Mouse (Mus musculus): ENCODE data around the gene Zfp422. TPM values are rescaled to one million over a fixed set of nuclear protein-coding genes. Genes with fewer than 3 reads are reported as not detected.
"Not testable (repeated sequence)": the region's sequence is repeated elsewhere in the genome, so short reads cannot be mapped to it uniquely, and the experiment has no call there.

Zfp422 gene
- polyA plus RNA-seq, 1 experiment from 2014 or later: 255 TPM

GRCm38 (mm10) chr6:116642942-116643341 lies 14.1 kb upstream of the Zfp422 start:
- no peaks in the 10 kb centered on the region for H3K27me3 ChIP-seq (ENCODE audit: insufficient read depth, poor library complexity, severe bottlenecking)
- H3K9me3 ChIP-seq: no peaks in the 10 kb centered on the region
- 88% methylated on average over 11 of the region's 11 CpGs for WGBS
- H3K4me3 ChIP-seq: no peak overlapping the region
- DNase-seq (ENCODE audit: low spot score): no peak
- H3K27ac ChIP-seq: no peak overlapping the region
- H3K36me3 ChIP-seq: peaks cover 94% of the 10 kb centered on the region
- H3K4me1 ChIP-seq (replicated peaks): no peaks in the 10 kb centered on the region

GRCm38 (mm10) chr6:116639663-116640062 lies 10.9 kb upstream of the Zfp422 start:
- Histone ChIP-seq H3K27me3 (ENCODE audit: insufficient read depth, poor library complexity, severe bottlenecking) (no peaks in the 10 kb centered on the region), H3K4me3 (no peak overlapping the region), H3K27ac (no peak overlapping the region), H3K9me3 (no peaks in the 10 kb centered on the region), H3K36me3 (peaks cover 95% of the 10 kb centered on the region), H3K4me1 (replicated peaks) (no peaks in the 10 kb centered on the region)
- DNase-seq (ENCODE audit: low spot score): no peak
- WGBS: 69% methylated on average over 2 of the region's 2 CpGs

GRCm38 (mm10) chr6:116638871-116639270 lies 10.1 kb upstream of the Zfp422 start:
- DNase-seq (ENCODE audit: low spot score): no peak
- H3K27me3 ChIP-seq (ENCODE audit: insufficient read depth, poor library complexity, severe bottlenecking): no peaks in the 10 kb centered on the region

DNA sequence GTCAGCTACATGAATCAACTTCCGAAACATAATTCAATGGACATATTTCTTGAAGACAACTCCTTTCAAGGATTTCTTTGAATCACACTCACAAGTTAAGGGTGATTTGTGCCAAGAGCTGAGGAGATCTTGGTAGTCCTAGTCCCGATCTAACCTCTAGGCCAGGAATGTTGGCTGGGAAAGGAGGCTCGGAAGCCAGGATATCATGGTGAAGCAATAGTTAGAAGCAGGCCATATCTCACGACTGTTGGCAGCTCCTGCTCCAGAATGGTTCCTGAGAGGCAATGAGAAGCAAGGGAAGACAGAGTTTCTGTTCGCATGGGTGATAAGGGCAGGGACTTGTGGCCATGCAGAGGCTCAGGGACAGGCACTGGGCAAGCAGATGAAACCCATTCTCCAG lies 8.7 kb upstream of the Zfp422 start:
- Histone ChIP-seq H3K27ac (no peak overlapping the region), H3K4me1 (replicated peaks) (no peaks in the 10 kb centered on the region), H3K9me3 (no peaks in the 10 kb centered on the region), H3K4me3 (no peak overlapping the region), H3K27me3 (ENCODE audit: insufficient read depth, poor library complexity, severe bottlenecking) (no peaks in the 10 kb centered on the region), H3K36me3 (peaks cover 89% of the 10 kb centered on the region)
- no peak for DNase-seq (ENCODE audit: low spot score)
- WGBS: 92% methylated on average over 5 of the region's 5 CpGs

More at GRCm38 (mm10) chr6:116638871-116639270, 10.1 kb upstream of the Zfp422 start:
- Histone ChIP-seq H3K27ac (no peak overlapping the region; the same call in 1 of the 2 replicates), H3K4me3 (no peak overlapping the region), H3K9me3 (no peaks in the 10 kb centered on the region), H3K4me1 (replicated peaks) (no peaks in the 10 kb centered on the region), H3K36me3 (peaks cover 95% of the 10 kb centered on the region)
- 83% methylated on average over 2 of the region's 2 CpGs for WGBS

- Histone ChIP-seq H3K9me3 (no peaks in the 10 kb centered on the region), H3K27ac (no peak overlapping the region), H3K4me3 (no peak overlapping the region), H3K36me3 (peaks cover 81% of the 10 kb centered on the region), H3K4me1 (replicated peaks) (no peaks in the 10 kb centered on the region), H3K27me3 (ENCODE audit: insufficient read depth, poor library complexity, severe bottlenecking) (no peaks in the 10 kb centered on the region)
- DNase-seq (ENCODE audit: low spot score): no peak
- WGBS: 87% methylated on average over 9 of the region's 9 CpGs
Measured at GRCm38 (mm10) chr6:116636581-116637235, 7.9 kb upstream of the Zfp422 start.

- H3K4me1 ChIP-seq (replicated peaks): no peaks in the 10 kb centered on the region
- no peak for DNase-seq (ENCODE audit: low spot score)
- 73% methylated on average over 10 of the region's 10 CpGs for WGBS
- H3K27me3 ChIP-seq (ENCODE audit: insufficient read depth, poor library complexity, severe bottlenecking): no peaks in the 10 kb centered on the region
- no peaks in the 10 kb centered on the region for H3K9me3 ChIP-seq
- H3K4me3 ChIP-seq: no peak overlapping the region
- peaks cover 70% of the 10 kb centered on the region for H3K36me3 ChIP-seq
- H3K27ac ChIP-seq: no peak overlapping the region
Measured at GRCm38 (mm10) chr6:116635251-116636180, 6.7 kb upstream of the Zfp422 start.

DNA sequence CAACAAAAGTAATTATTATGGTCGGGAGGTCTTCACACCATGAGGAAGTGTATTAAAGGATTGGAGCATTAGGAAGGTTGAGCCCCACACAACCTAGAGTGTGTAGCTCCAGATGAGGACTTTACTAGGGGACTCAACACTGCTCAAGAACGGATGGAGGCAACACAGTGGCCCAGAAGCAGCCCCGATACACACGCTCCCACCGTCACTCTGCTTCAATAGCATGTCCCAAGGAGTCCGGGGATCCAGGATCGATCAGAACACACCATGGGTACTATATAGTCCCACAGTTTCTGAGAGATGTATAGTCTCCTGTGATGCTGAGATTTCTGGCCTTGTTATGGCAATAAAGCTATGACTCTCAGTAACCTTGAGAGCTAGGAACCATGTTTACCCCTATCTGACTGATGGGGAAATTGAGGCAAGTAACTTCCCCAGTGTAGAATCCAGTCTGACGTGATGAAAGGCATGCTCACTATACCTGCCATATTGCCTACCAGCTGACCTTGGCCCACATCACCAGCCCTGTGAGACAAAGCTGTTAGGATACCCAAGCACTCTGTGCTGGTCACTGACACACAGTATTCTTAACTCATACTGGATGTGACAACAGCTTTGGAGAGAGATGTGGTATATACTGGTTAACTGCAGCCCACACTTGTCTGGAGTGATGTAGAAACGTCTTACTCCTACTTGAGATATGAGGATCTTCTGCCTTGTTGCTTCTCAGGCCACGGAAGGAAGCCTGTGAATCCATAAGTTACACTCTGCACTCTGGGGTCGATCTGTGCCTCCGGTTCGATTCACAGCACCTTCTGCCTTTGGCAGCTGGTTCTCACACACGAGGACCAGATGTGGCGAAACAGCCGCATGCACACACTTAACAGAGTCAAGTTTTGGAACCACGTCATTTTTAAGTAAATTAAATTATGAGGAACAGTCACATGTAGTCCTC lies 5.2 kb upstream of the Zfp422 start:
- peaks cover 55% of the 10 kb centered on the region for H3K36me3 ChIP-seq
- DNase-seq (ENCODE audit: low spot score): no peak
- no peak overlapping the region for H3K4me3 ChIP-seq
- WGBS: 91% methylated on average over 17 of the region's 17 CpGs
- no peaks in the 10 kb centered on the region for H3K27me3 ChIP-seq (ENCODE audit: insufficient read depth, poor library complexity, severe bottlenecking)
- peaks cover 9% of the 10 kb centered on the region for H3K4me1 ChIP-seq (replicated peaks)
- no peak overlapping the region for H3K27ac ChIP-seq
- H3K9me3 ChIP-seq: no peaks in the 10 kb centered on the region

- H3K9me3 ChIP-seq: no peaks in the 10 kb centered on the region
- DNase-seq (ENCODE audit: low spot score): peak; percentile 68
- H3K4me1 ChIP-seq (replicated peaks): peaks cover 21% of the 10 kb centered on the region
- H3K36me3 ChIP-seq: peaks cover 38% of the 10 kb centered on the region
- no peak overlapping the region for H3K4me3 ChIP-seq
- 53% methylated on average over 1 of the region's 1 CpGs for WGBS
- no peak overlapping the region for H3K27ac ChIP-seq
- H3K27me3 ChIP-seq (ENCODE audit: insufficient read depth, poor library complexity, severe bottlenecking): no peaks in the 10 kb centered on the region
Measured at GRCm38 (mm10) chr6:116632129-116632528, 3.3 kb upstream of the Zfp422 start.

GRCm38 (mm10) chr6:116629766-116630165 lies 967 bp upstream of the Zfp422 start:
- peaks cover 38% of the 10 kb centered on the region for H3K36me3 ChIP-seq
- WGBS: 87% methylated on average over 10 of the region's 10 CpGs
- no peak for DNase-seq (ENCODE audit: low spot score)
- peak overlapping the region; percentile 100 for H3K27ac ChIP-seq
- no peak overlapping the region for H3K4me3 ChIP-seq
- H3K9me3 ChIP-seq: no peaks in the 10 kb centered on the region
- no peaks in the 10 kb centered on the region for H3K27me3 ChIP-seq (ENCODE audit: insufficient read depth, poor library complexity, severe bottlenecking)
- H3K4me1 ChIP-seq (replicated peaks): peaks cover 33% of the 10 kb centered on the region

DNA sequence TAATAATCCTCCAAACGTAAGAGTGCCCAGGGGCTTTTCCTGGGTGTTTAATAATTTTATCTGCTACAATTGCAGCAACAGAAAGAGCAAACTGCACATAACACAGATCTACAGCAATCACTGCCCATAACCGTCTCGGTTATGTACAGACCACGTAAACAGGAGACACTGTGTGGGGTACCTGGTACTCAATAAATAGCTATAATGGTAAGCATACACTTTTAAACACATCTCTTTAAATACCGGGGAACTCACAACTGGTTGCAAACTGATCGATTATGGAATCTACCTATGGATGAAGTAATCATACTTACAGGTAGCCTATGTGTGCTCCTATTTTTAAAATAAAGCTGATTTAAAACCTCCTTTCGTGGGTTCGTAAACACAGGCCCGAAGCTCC lies 704 bp downstream of the Zfp422 start:
- peak overlapping the region; percentile 100 for H3K27ac ChIP-seq
- WGBS: 26% methylated on average over 9 of the region's 9 CpGs
- no peak for DNase-seq (ENCODE audit: low spot score)

DNA sequence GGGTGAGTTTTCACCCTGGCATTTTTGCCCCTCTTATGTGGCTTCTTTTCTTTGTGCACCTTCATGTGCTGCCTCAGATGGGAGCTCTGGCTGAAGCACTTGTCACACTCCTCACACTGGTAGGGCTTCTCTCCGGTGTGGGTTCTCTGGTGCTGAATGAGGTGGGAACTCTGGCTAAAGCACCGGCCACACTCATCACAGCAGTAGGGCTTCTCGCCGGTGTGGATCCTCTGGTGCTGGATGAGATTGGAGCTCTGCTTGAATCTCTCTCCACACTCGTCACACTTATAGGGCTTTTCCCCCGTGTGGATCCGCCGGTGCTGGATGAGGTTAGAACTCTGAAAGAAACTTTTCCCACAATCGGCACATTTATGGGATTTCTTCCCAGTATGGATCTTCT lies 2.4 kb downstream of the Zfp422 start:
- H3K27ac ChIP-seq; H3K9me3 ChIP-seq; DNase-seq (ENCODE audit: low spot score); H3K4me3 ChIP-seq; H3K27me3 ChIP-seq (ENCODE audit: insufficient read depth, poor library complexity, severe bottlenecking): not testable (repeated sequence)
- peaks cover 34% of the 10 kb centered on the region for H3K36me3 ChIP-seq
- peaks cover 38% of the 10 kb centered on the region for H3K4me1 ChIP-seq (replicated peaks)
- 96% methylated on average over 9 of the region's 9 CpGs for WGBS

More for the DNA sequence above, 704 bp downstream of the Zfp422 start:
- peak overlapping the region; percentile 91 for H3K4me3 ChIP-seq
- peaks cover 33% of the 10 kb centered on the region for H3K4me1 ChIP-seq (replicated peaks)
- H3K9me3 ChIP-seq: no peaks in the 10 kb centered on the region
- no peaks in the 10 kb centered on the region for H3K27me3 ChIP-seq (ENCODE audit: insufficient read depth, poor library complexity, severe bottlenecking)
- H3K36me3 ChIP-seq: peaks cover 34% of the 10 kb centered on the region

DNA sequence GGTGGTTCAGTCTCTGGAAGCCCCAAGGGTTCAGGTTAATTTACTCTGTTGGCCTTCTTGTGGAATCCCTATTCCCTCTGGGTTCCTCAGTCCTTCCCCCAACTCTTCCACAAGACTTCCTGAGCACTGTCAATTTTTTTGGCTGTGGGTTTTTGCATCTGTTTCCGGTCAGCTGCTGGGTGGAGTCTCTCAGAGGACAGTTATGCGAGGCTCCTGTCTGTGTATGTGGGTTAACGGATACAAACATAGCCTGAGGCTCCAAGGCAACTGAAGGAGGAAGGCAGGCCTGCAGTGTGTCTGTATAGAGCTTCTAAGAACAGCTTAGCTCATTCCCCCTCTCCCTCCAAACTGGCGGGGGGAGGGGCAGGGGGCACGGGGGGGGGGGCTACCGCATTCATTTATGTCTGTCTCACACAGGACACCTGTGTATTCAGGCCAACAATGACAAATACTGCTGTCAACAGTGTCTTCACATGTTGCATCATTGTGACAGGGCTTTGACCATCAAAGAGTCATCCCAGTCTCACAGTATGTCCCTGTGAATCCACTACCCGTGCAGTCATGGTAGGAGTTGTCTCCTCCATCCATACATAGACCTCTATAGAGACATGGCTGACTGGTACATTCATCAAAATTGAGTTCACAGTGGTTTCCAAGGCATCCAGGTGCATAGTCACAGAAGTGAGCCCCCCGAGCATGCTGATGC lies 7.3 kb downstream of the Zfp422 start:
- H3K27ac ChIP-seq: no peak overlapping the region
- 69% methylated on average over 8 of the region's 8 CpGs for WGBS

More for the DNA sequence above, 7.3 kb downstream of the Zfp422 start:
- Histone ChIP-seq H3K9me3 (no peaks in the 10 kb centered on the region), H3K36me3 (peaks cover 26% of the 10 kb centered on the region), H3K4me1 (replicated peaks) (peaks cover 15% of the 10 kb centered on the region), H3K27me3 (ENCODE audit: insufficient read depth, poor library complexity, severe bottlenecking) (no peaks in the 10 kb centered on the region), H3K4me3 (no peak overlapping the region)
- no peak for DNase-seq (ENCODE audit: low spot score)

All from hindbrain, embryonic 10.5 days (tissue).